Mouse (Mus musculus) olfactory bulb, adult 2 months (tissue): ENCODE measurements at regions not wholly inside any gene's neighbourhood (a gene's known extent, or its start where the extent isn't known, plus 50 kb on each side); places are given as distances from the start of the nearest gene placed in this dataset.

Experiments
- CTCF ChIP-seq: fragments of 200-500 bp; IDR thresholded peaks from 2 replicates; pipeline ENCODE4 v1.5.1; 2012; ENCODE audit warnings: low read depth, mild to moderate bottlenecking, low read length, moderate library complexity; ENCODE audit not compliant: insufficient read depth
- POLR2A ChIP-seq: fragments of 200-500 bp; IDR thresholded peaks from 2 replicates; pipeline ENCODE4 v1.6.1; 2012; ENCODE audit warnings: mild to moderate bottlenecking, low read depth, low read length, moderate library complexity; ENCODE audit not compliant: insufficient read depth

- TF ChIP-seq POLR2A, result no peak
- no peak for TF ChIP-seq CTCF
Measured at GRCm38 (mm10) chr9:113601451-113601850, 106.6 kb downstream of the Pdcd6ip start.
